Mouse (Mus musculus) kidney, adult 10 weeks (tissue): ENCODE measurements around the gene Aco2. TPM values are rescaled to one million over a fixed set of nuclear protein-coding genes. Genes with fewer than 3 reads are reported as not detected.

Experiments
- polyA plus RNA-seq: library from polyadenylated mRNA; stranded (reverse); fragments of 350-450 nt; fragmentation: Illumina TruSeq; extraction: RNeasy Lipid Tissue Mini Kit (QIAGEN cat#74804); gene quantifications from one replicate; pipeline ENCODE4 v1.2.3, GENCODE M21; 2014; ENCODE audit warnings: low read depth, low replicate concordance

Aco2 gene
- polyA plus RNA-seq = 165 TPM

GRCm38 (mm10) chr15:81872262-81873136, at the start of gene Aco2:
Gene Aco2, plus strand, starts transcription at chr15:81872309.

GRCm38 (mm10) chr15:81858517-81859329, 13.4 kb upstream of the Aco2 start, which contains the start of gene Tob2:
Gene Tob2, minus strand, starts transcription at chr15:81858796.

GRCm38 (mm10) chr15:81871604-81872261, 376 bp upstream of the Aco2 start, which contains the start of gene Phf5a:
Gene Phf5a, minus strand, starts transcription at chr15:81871911.

GRCm38 (mm10) chr15:81925760-81926445, 53.8 kb downstream of the Aco2 start, which contains the start of gene Polr3h:
Gene Polr3h, minus strand, starts transcription at chr15:81926240.

GRCm38 (mm10) chr15:81936679-81937078, 64.6 kb downstream of the Aco2 start, which contains the start of gene Csdc2:
Gene Csdc2, plus strand, starts transcription at chr15:81936759.

GRCm38 (mm10) chr15:81960171-81961077, 88.3 kb downstream of the Aco2 start, which contains the start of gene Pmm1:
Gene Pmm1, minus strand, starts transcription at chr15:81960930.

Other genes with a start within 250 kb of the Aco2 start
- 1.1 TPM for gene L3mbtl2, start 208.4 kb upstream of the Aco2 start, polyA plus RNA-seq
- gene Chadl, start 175.0 kb upstream of the Aco2 start, polyA plus RNA-seq = not detected
- gene Zc3h7b, start 127.3 kb upstream of the Aco2 start, polyA plus RNA-seq = 10.5 TPM
- gene Rangap1, start 126.8 kb upstream of the Aco2 start, polyA plus RNA-seq = 4.1 TPM
- gene Tef, start 69.9 kb upstream of the Aco2 start, polyA plus RNA-seq = 27.4 TPM
- gene Tob2, start 13.5 kb upstream of the Aco2 start, polyA plus RNA-seq = 5.7 TPM
- 11.7 TPM for gene Phf5a, start 398 bp upstream of the Aco2 start, polyA plus RNA-seq
- gene Polr3h, start 53.9 kb downstream of the Aco2 start, polyA plus RNA-seq = 1.9 TPM
- 0.16 TPM for gene Csdc2, start 64.5 kb downstream of the Aco2 start, polyA plus RNA-seq
- 2.4 TPM for gene Pmm1, start 88.6 kb downstream of the Aco2 start, polyA plus RNA-seq
- gene 1700029P11Rik, start 108.2 kb downstream of the Aco2 start, polyA plus RNA-seq = not detected
- 76.0 TPM for gene Xrcc6, start 115.5 kb downstream of the Aco2 start, polyA plus RNA-seq
- gene Desi1, start 161.6 kb downstream of the Aco2 start, polyA plus RNA-seq = 11.2 TPM
- 312 TPM for gene Snu13, start 175.3 kb downstream of the Aco2 start, polyA plus RNA-seq
- gene 4930407I10Rik, start 186.8 kb downstream of the Aco2 start, polyA plus RNA-seq = not detected
- gene Mei1, start 197.7 kb downstream of the Aco2 start, polyA plus RNA-seq = not detected